In genomic region chr12:29599916-29600315, GRCm38 (mm10) we compare ENCODE assay signal across 14 mouse cellular contexts.
DNase-seq lines count a peak whose midpoint lies in the region; ATAC-seq and TF ChIP-seq lines count a peak whose summit lies in the region.
"Had no signal": no experiment of that assay in that cellular context is flagged by ENCODE, and none has a peak within 500 bp of the region (broad histone marks: within the 10 kb centered on the region; RNA-seq: fewer than 3 reads in every experiment).

No protein-coding gene starts in this region.

- H3K4me3 ChIP-seq in hindbrain, embryonic 13.5 days = no peak overlapping the region
- H3K4me3 ChIP-seq in hindbrain, embryonic 14.5 days (replicated peaks; ENCODE audit: low read length) = no peak overlapping the region
- no peak overlapping the region for H3K4me3 ChIP-seq in midbrain, postnatal 0 days (ENCODE audit: low read depth, low read length)
- no peak overlapping the region for H3K4me3 ChIP-seq in midbrain, embryonic 15.5 days
- no peak overlapping the region for H3K4me3 ChIP-seq in stomach, postnatal 0 days (ENCODE audit: low read depth, low read length)

- no peak for ATAC-seq in hindbrain, embryonic 13.5 days (ENCODE audit: low FRiP score)
- ATAC-seq in hindbrain, embryonic 14.5 days (ENCODE audit: low FRiP score) = no peak
- ATAC-seq in midbrain, postnatal 0 days (ENCODE audit: low FRiP score) = no peak
- ATAC-seq in midbrain, embryonic 15.5 days (replicated peaks) = no peak
- ATAC-seq in stomach, postnatal 0 days (ENCODE audit: low FRiP score, low TSS enrichment) = no peak

- H3K36me3 ChIP-seq in hindbrain, embryonic 13.5 days = peaks cover 19% of the 10 kb centered on the region
- peaks cover 22% of the 10 kb centered on the region for H3K36me3 ChIP-seq in hindbrain, embryonic 14.5 days (replicated peaks; ENCODE audit: control insufficient read depth, insufficient read depth)
- H3K36me3 ChIP-seq in midbrain, postnatal 0 days (ENCODE audit: insufficient read depth, low read length) = 0 out of 2 replicates have a peak, but pooled peaks cover 10% of the 10 kb centered on the region
- H3K36me3 ChIP-seq in midbrain, embryonic 15.5 days (replicated peaks) = 0 out of 2 replicates have a peak, but pooled peaks cover 3% of the 10 kb centered on the region
- H3K36me3 ChIP-seq in stomach, postnatal 0 days (ENCODE audit: control insufficient read depth, insufficient read depth, low read length) = no peaks in the 10 kb centered on the region
- H3K36me3 ChIP-seq: G1E had no signal

- no peak for TF ChIP-seq EP300 in stomach, postnatal 0 days (optimal IDR thresholded peaks at IDR 0.05)

- peak; percentile 66 for TF ChIP-seq CTCF in midbrain, postnatal 0 days (IDR thresholded peaks at IDR 0.05)
- peak; percentile 36; the same call in 1 of the 2 replicates for TF ChIP-seq CTCF in stomach, postnatal 0 days (IDR thresholded peaks at IDR 0.05; ENCODE audit: low read depth)

- WGBS in hindbrain, embryonic 13.5 days = 63% methylated on average over 6 of the region's 6 CpGs
- 58% methylated on average over 6 of the region's 6 CpGs for WGBS in hindbrain, embryonic 14.5 days
- 50% methylated on average over 6 of the region's 6 CpGs for WGBS in midbrain, postnatal 0 days
- WGBS in midbrain, embryonic 15.5 days = 57% methylated on average over 6 of the region's 6 CpGs
- WGBS in stomach, postnatal 0 days = 50% methylated on average over 6 of the region's 6 CpGs

- DNase-seq in cerebellum, postnatal 14 days = peak; percentile 27 to 34
- no peak for DNase-seq in cerebellum, adult 9-11 months
- no peak for DNase-seq in hindbrain, embryonic 14.5 days (ENCODE audit: low spot score)
- DNase-seq in midbrain, postnatal 0 days (ENCODE audit: low spot score) = peak; percentile 41
- no peak for DNase-seq in stomach, postnatal 0 days (ENCODE audit: low spot score)
- no peak for DNase-seq in spleen, adult 12 weeks (ENCODE audit: low spot score)
- DNase-seq: adrenal gland, postnatal 36 days; cerebellum, adult 11-12 months; kidney, adult 8-10 months had no signal

- no peaks in the 10 kb centered on the region for H3K9me3 ChIP-seq in hindbrain, embryonic 13.5 days
- H3K9me3 ChIP-seq in hindbrain, embryonic 14.5 days (ENCODE audit: control insufficient read depth, low read length) = no peaks in the 10 kb centered on the region
- no peaks in the 10 kb centered on the region for H3K9me3 ChIP-seq in midbrain, postnatal 0 days (ENCODE audit: low read length)
- no peaks in the 10 kb centered on the region for H3K9me3 ChIP-seq in midbrain, embryonic 15.5 days
- H3K9me3 ChIP-seq in stomach, postnatal 0 days (ENCODE audit: control insufficient read depth, low read length) = no peaks in the 10 kb centered on the region

- H3K27me3 ChIP-seq in hindbrain, embryonic 13.5 days = no peaks in the 10 kb centered on the region
- H3K27me3 ChIP-seq in hindbrain, embryonic 14.5 days (ENCODE audit: control insufficient read depth, insufficient read depth, low read length) = no peaks in the 10 kb centered on the region
- no peaks in the 10 kb centered on the region for H3K27me3 ChIP-seq in midbrain, postnatal 0 days (ENCODE audit: insufficient read depth, low read length)
- H3K27me3 ChIP-seq in midbrain, embryonic 15.5 days (replicated peaks) = no peaks in the 10 kb centered on the region
- no peaks in the 10 kb centered on the region for H3K27me3 ChIP-seq in stomach, postnatal 0 days (ENCODE audit: control insufficient read depth, insufficient read depth, low read length)

- H3K9ac ChIP-seq in hindbrain, embryonic 13.5 days = no peak overlapping the region
- no peak overlapping the region for H3K9ac ChIP-seq in hindbrain, embryonic 14.5 days
- no peak overlapping the region for H3K9ac ChIP-seq in midbrain, postnatal 0 days (replicated peaks; ENCODE audit: low read length, poor library complexity, severe bottlenecking)
- H3K9ac ChIP-seq in midbrain, embryonic 15.5 days = no peak overlapping the region
- no peak overlapping the region for H3K9ac ChIP-seq in stomach, postnatal 0 days (ENCODE audit: low read length)
- H3K9ac ChIP-seq: liver, embryonic 14.5 days had no signal

- H3K4me2 ChIP-seq in hindbrain, embryonic 13.5 days = no peak overlapping the region
- H3K4me2 ChIP-seq in hindbrain, embryonic 14.5 days (replicated peaks) = no peak overlapping the region
- no peak overlapping the region for H3K4me2 ChIP-seq in midbrain, postnatal 0 days (ENCODE audit: low read depth, low read length, poor library complexity, severe bottlenecking)
- no peak overlapping the region for H3K4me2 ChIP-seq in midbrain, embryonic 15.5 days
- H3K4me2 ChIP-seq in stomach, postnatal 0 days (replicated peaks; ENCODE audit: low read depth) = no peak overlapping the region

- H3K27ac ChIP-seq in hindbrain, embryonic 13.5 days = 0 out of 2 replicates have a peak overlapping the region, but pooled peaks have one; percentile 30
- H3K27ac ChIP-seq in hindbrain, embryonic 14.5 days = no peak overlapping the region
- no peak overlapping the region for H3K27ac ChIP-seq in midbrain, postnatal 0 days (ENCODE audit: low read depth, low read length)
- no peak overlapping the region for H3K27ac ChIP-seq in midbrain, embryonic 15.5 days
- H3K27ac ChIP-seq in stomach, postnatal 0 days (replicated peaks) = no peak overlapping the region
- H3K27ac ChIP-seq: liver, embryonic 14.5 days; macrophage had no signal

- peaks cover 11% of the 10 kb centered on the region for H3K4me1 ChIP-seq in hindbrain, embryonic 13.5 days (replicated peaks)
- H3K4me1 ChIP-seq in hindbrain, embryonic 14.5 days (replicated peaks; ENCODE audit: control insufficient read depth, insufficient read depth, low read length) = no peaks in the 10 kb centered on the region
- H3K4me1 ChIP-seq in midbrain, postnatal 0 days (ENCODE audit: insufficient read depth, low read length) = no peaks in the 10 kb centered on the region; the same call in 1 of the 2 replicates
- H3K4me1 ChIP-seq in midbrain, embryonic 15.5 days = no peaks in the 10 kb centered on the region
- no peaks in the 10 kb centered on the region for H3K4me1 ChIP-seq in stomach, postnatal 0 days (replicated peaks; ENCODE audit: control insufficient read depth, insufficient read depth)

Comparison
In these comparisons a context has a peak if more than half of its experiments do, and no peak if none do; other contexts are left out.
1. DNase-seq: peak in cerebellum, postnatal 14 days (2 of 2) and midbrain, postnatal 0 days (single experiment); none in cerebellum, adult 9-11 months (single experiment), hindbrain, embryonic 14.5 days (single experiment), stomach, postnatal 0 days (single experiment) and spleen, adult 12 weeks (single experiment).